Mouse (Mus musculus) stomach, embryonic 14.5 days (tissue): ENCODE measurements around the gene Disc1. TPM values are rescaled to one million over a fixed set of nuclear protein-coding genes. Genes with fewer than 3 reads are reported as not detected.

Source experiments
- ATAC-seq: fragments of 200-750 bp; cut with Nextera tagmentation; 2 replicates; pipeline ENCODE4 v1.8.0; 2017; ENCODE audit warnings: low read depth, moderate TSS enrichment; ENCODE audit not compliant: insufficient number of reproducible peaks, insufficient read depth, low FRiP score
- H3K27ac ChIP-seq: fragments of 300-500 bp; sonication (generic); 2 replicates; pipeline ENCODE4 v1.5.1; 2014; ENCODE audit warnings: mild to moderate bottlenecking, low read length, moderate library complexity, mixed read lengths
- H3K27me3 ChIP-seq: fragments of 300-500 bp; sonication (generic); 2 replicates; pipeline ENCODE4 v1.6.1; 2014; ENCODE audit warnings: low read length, control low read depth, mixed read lengths; ENCODE audit not compliant: control insufficient read depth, insufficient read depth
- H3K36me3 ChIP-seq: fragments of 300-500 bp; sonication (generic); 2 replicates; pipeline ENCODE4 v1.6.1; 2014; ENCODE audit warnings: mild to moderate bottlenecking, control low read depth, low read length, moderate library complexity, mixed read lengths; ENCODE audit not compliant: control insufficient read depth, insufficient read depth
- H3K4me1 ChIP-seq: fragments of 300-500 bp; sonication (generic); 2 replicates; pipeline ENCODE4 v1.6.1; 2014; ENCODE audit warnings: low read length, control low read depth, mixed read lengths; ENCODE audit not compliant: control insufficient read depth, insufficient read depth
- H3K4me2 ChIP-seq: fragments of 300-500 bp; sonication (generic); replicated peaks from 2 replicates; pipeline ENCODE4 v1.6.1; 2014; ENCODE audit warnings: low read depth, low read length, control low read depth
- H3K4me3 ChIP-seq: fragments of 300-500 bp; sonication (generic); 2 replicates; pipeline ENCODE4 v1.5.1; 2014; ENCODE audit warnings: low read depth, low read length, control low read depth
- H3K9ac ChIP-seq: fragments of 300-500 bp; sonication (generic); replicated peaks from 2 replicates; pipeline ENCODE4 v1.6.1; 2014; ENCODE audit warnings: low read depth, mild to moderate bottlenecking, control low read depth, low read length, moderate library complexity, mixed read lengths
- H3K9me3 ChIP-seq: fragments of 300-500 bp; sonication (generic); 2 replicates; pipeline ENCODE4 v1.6.1; 2016; ENCODE audit warnings: low read depth, low read length, control low read depth; ENCODE audit not compliant: control insufficient read depth
- WGBS: fragments of 180-500 bp; shearing (Covaris S2); extraction: QIAGEN DNeasy Blood & Tissue Kit; methylation state at CpG from one replicate; pipeline ENCODE4 v1.1.7; 2014; 5-methylcytosine and 5-hydroxymethylcytosine counted together
- polyA plus RNA-seq: library from polyadenylated mRNA; unstranded; fragments of >200 nt; fragmentation: Nextera tagmentation; extraction: Ambion mirVana; gene quantifications from 2 replicates; pipeline ENCODE4 v1.2.1, GENCODE M21; 2014

Disc1 gene
- polyA plus RNA-seq, 1 experiment from 2014 or later, result 3.0 TPM

GRCm38 (mm10) chr8:125232724-125233123, 178.7 kb downstream of the Disc1 start:
- WGBS, result 69% methylated on average over 9 of the region's 9 CpGs
- Histone ChIP-seq H3K27me3 (no peaks in the 10 kb centered on the region), H3K36me3 (no peaks in the 10 kb centered on the region), H3K4me3 (no peak overlapping the region), H3K9me3 (no peaks in the 10 kb centered on the region), H3K9ac (no peak overlapping the region), H3K27ac (no peak overlapping the region), H3K4me2 (no peak overlapping the region), H3K4me1 (peaks cover 12% of the 10 kb centered on the region)
- ATAC-seq, result no peak

GRCm38 (mm10) chr8:125235898-125236835, 182.2 kb downstream of the Disc1 start:
- Histone ChIP-seq H3K4me3 (0 out of 2 replicates have a peak overlapping the region, but pooled peaks have one; percentile 1), H3K27ac (no peak overlapping the region), H3K4me2 (peak overlapping the region; percentile 42), H3K9ac (0 out of 2 replicates have a peak overlapping the region, but pooled peaks have one; percentile 14), H3K27me3 (no peaks in the 10 kb centered on the region), H3K9me3 (no peaks in the 10 kb centered on the region), H3K36me3 (no peaks in the 10 kb centered on the region), H3K4me1 (peaks cover 9% of the 10 kb centered on the region)
- 16% methylated on average over 22 of the region's 22 CpGs for WGBS
- ATAC-seq, result peak; percentile 26; the same call in 1 of the 2 replicates

GRCm38 (mm10) chr8:125240763-125241162, 186.8 kb downstream of the Disc1 start:
- no peaks in the 10 kb centered on the region for H3K36me3 ChIP-seq
- 65% methylated on average over 4 of the region's 4 CpGs for WGBS
- H3K9me3 ChIP-seq, result no peaks in the 10 kb centered on the region
- H3K4me3 ChIP-seq, result no peak overlapping the region
- no peak for ATAC-seq
- peaks cover 21% of the 10 kb centered on the region for H3K4me1 ChIP-seq
- no peak overlapping the region for H3K27ac ChIP-seq
- H3K27me3 ChIP-seq, result no peaks in the 10 kb centered on the region
- H3K4me2 ChIP-seq, result no peak overlapping the region
- H3K9ac ChIP-seq, result no peak overlapping the region

GRCm38 (mm10) chr8:125242382-125242781, 188.4 kb downstream of the Disc1 start:
- Histone ChIP-seq H3K9me3 (no peaks in the 10 kb centered on the region), H3K9ac (no peak overlapping the region), H3K27me3 (no peaks in the 10 kb centered on the region), H3K27ac (peak overlapping the region; percentile 48; the same call in 1 of the 2 replicates), H3K4me2 (no peak overlapping the region), H3K36me3 (no peaks in the 10 kb centered on the region), H3K4me1 (peaks cover 12% of the 10 kb centered on the region), H3K4me3 (no peak overlapping the region)
- 23% methylated on average over 10 of the region's 10 CpGs for WGBS
- ATAC-seq, result peak; percentile 26; the same call in 1 of the 2 replicates

- no peaks in the 10 kb centered on the region for H3K27me3 ChIP-seq
- no peak overlapping the region for H3K4me2 ChIP-seq
- H3K4me3 ChIP-seq, result no peak overlapping the region
- 29% methylated on average over 4 of the region's 4 CpGs for WGBS
- peak overlapping the region; percentile 11; the same call in 1 of the 2 replicates for H3K27ac ChIP-seq
- no peaks in the 10 kb centered on the region for H3K36me3 ChIP-seq
- peaks cover 12% of the 10 kb centered on the region for H3K4me1 ChIP-seq
- H3K9me3 ChIP-seq, result no peaks in the 10 kb centered on the region
- ATAC-seq, result no peak
- H3K9ac ChIP-seq, result no peak overlapping the region
Measured at GRCm38 (mm10) chr8:125242921-125243320, 188.9 kb downstream of the Disc1 start.

GRCm38 (mm10) chr8:125246737-125247292, 192.8 kb downstream of the Disc1 start:
- WGBS, result 25% methylated on average over 7 of the region's 7 CpGs
- ATAC-seq, result no peak

DNA sequence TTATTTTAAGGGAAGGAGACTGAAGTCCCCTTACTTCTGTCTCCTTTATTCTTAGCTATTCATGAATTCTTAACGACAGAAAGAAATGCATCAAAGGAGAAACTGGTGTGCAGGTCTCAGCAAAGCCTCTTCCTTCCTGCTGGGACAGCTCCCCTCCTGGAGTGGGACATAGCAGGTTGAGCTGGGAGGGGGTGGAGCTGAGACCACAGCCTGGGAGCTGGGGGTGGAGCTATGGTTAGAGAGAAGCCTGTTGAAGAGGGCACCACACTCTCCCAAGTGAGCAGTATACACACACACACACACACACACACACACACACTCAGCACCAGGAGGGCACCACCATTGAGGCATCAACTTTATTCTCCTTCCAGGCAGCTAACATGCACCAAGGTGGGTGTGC, 193.4 kb downstream of the Disc1 start:
- Histone ChIP-seq H3K4me3 (no peak overlapping the region), H3K4me1 (peaks cover 5% of the 10 kb centered on the region; the same call in 1 of the 2 replicates), H3K27me3 (no peaks in the 10 kb centered on the region), H3K9ac (no peak overlapping the region), H3K27ac (no peak overlapping the region), H3K4me2 (no peak overlapping the region), H3K36me3 (no peaks in the 10 kb centered on the region), H3K9me3 (no peaks in the 10 kb centered on the region)
- ATAC-seq, result no peak
- 3% methylated on average over 1 of the region's 1 CpGs for WGBS

More at GRCm38 (mm10) chr8:125246737-125247292, 192.8 kb downstream of the Disc1 start:
- H3K27me3 ChIP-seq, result no peaks in the 10 kb centered on the region
- H3K4me3 ChIP-seq, result no peak overlapping the region
- peaks cover 11% of the 10 kb centered on the region for H3K4me1 ChIP-seq
- H3K9ac ChIP-seq, result no peak overlapping the region
- H3K27ac ChIP-seq, result no peak overlapping the region; the same call in 1 of the 2 replicates
- no peaks in the 10 kb centered on the region for H3K9me3 ChIP-seq
- H3K36me3 ChIP-seq, result no peaks in the 10 kb centered on the region
- H3K4me2 ChIP-seq, result no peak overlapping the region

- Histone ChIP-seq H3K4me3 (no peak overlapping the region), H3K4me1 (0 out of 2 replicates have a peak, but pooled peaks cover 5% of the 10 kb centered on the region), H3K4me2 (no peak overlapping the region), H3K27ac (no peak overlapping the region), H3K27me3 (no peaks in the 10 kb centered on the region), H3K36me3 (no peaks in the 10 kb centered on the region), H3K9ac (no peak overlapping the region), H3K9me3 (no peaks in the 10 kb centered on the region)
- no peak for ATAC-seq
- WGBS, result 93% methylated on average over 4 of the region's 4 CpGs
Measured at GRCm38 (mm10) chr8:125252946-125253345, 199.0 kb downstream of the Disc1 start.
